Mouse (Mus musculus): ENCODE measurements at regions not wholly inside any gene's neighbourhood (a gene's known extent, or its start where the extent isn't known, plus 50 kb on each side); places are given as distances from the start of the nearest gene placed in this dataset.

DNA sequence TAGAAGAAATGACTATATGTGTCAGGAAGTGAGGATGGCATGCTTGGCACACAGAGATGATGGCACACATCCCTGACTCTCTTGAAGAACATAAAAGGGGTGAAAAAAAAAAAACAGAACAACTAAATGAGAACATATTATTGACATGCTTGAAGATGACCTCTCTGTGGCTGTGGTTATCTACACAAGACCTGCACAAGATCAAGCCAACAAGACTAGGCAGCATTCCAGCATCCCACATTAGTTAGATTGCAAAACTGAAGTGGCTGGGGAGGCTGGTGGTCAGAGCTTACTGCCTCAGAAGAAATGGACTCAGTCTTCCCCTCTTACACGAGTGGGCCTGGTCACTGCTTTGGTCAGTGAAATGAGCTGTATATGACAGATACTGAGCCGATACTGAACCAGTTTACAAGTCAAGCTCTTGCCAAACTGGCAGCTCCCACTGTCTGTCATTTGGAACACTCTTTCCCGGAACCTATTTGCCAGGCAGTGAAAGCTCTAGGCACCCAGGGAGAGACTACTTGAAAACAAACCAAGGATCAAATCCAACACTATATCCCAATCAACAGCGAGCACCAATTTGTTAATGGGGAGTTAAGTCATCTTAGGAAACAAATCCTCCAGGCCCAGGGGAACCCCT, 335.6 kb upstream of the Noct start:
- no peak for DNase-seq

DNA sequence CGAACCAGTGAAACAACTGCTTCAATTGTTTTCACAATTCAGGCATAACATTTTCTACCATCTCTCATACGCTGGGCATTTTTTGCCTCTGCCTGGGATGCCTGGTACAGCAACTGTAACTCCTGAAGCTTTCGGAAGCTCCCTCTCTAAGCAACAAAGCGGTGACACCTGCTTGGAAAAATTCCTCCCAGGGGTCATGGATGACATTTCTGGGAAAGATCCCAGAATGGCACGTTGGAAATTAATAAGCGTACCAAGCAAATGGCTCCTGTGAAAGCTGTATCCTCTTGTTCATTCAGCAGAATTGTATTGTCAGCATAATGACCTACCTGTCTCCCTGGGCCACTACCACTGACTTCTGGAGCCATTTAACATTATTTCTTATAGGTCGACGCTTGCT, 333.7 kb upstream of the Noct start:
- no peak for DNase-seq

DNA sequence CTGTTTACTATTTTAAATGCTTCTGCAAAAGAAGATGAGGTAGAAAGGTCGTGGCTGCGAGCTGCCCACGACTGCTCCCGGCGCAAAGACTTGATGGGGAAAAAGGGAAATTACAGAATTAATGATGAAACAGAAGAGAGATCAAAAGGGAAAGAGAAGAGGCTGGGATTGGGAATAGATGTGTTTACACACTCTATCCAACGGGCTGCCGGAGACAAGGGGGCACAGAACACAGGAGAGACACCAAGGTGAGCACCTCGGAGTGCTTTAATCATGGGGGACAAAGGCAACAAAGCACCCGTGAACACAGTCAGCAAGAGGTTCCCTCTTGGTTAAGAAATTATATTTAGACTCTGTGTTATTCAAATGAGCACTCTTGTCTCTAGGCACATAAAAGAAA, 326.1 kb upstream of the Noct start:
- no peak for DNase-seq

DNA sequence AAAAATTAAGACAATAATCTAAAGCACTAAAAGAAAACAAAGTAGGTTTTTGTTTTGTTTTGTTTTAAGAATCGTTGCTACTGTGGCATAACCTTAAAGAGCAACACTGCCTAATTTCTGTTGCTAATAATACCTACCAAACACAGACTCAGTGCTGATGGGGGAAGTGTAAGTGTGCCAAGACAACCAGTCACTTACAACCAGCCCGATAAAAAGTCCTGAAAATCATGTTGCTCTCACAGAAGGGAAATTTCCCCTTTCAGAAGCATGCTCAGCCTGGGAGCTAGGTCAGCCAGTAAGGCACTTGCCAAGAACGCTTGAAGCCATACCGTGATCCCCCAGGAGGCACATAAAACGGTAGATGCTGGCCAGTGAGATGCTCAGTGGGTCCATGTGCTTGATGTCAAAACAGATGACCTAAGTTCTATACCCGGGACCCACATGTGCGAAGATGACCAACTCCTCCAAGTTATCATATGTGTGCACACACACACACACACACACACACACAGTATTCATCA, 324.4 kb upstream of the Noct start:
- DNase-seq = no peak

DNA sequence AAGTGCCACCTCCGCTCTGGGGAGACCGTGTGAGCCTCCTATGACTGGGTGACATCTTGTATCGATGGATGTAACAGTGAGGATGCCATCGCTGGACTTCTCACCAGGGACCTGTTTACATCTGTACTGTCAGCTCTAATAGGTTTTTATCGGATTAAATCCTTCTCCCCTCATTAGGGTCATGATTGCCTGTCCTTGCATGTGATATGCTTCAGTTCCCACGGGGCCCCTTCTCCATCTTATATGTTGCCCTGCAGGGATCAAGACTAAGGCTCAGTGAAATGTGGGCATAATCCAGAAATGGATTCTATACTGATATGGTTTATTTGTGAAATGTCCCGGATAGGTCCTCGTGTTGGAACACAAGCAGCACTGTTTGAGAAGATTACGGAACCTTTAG, 323.7 kb upstream of the Noct start:
- DNase-seq = no peak

DNA sequence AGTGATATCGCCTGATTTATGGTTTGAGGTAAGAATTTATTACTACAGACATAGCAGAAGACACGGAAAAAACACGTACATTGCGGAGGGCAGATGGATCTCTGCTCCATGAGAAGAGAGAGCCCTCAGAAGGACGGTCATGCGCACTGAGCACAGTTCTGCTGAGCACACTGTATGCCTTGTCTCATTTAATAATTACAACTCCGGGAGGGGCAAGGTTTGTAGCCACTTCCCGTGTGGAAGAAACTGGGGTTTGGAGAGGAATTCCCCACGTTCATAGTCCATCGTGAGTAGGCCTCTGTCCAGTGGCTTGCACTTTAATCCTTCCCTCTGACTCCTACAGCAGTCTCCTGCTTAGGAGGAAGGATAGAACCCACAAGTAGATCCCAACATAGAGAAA, 322.9 kb upstream of the Noct start:
- DNase-seq = no peak

DNA sequence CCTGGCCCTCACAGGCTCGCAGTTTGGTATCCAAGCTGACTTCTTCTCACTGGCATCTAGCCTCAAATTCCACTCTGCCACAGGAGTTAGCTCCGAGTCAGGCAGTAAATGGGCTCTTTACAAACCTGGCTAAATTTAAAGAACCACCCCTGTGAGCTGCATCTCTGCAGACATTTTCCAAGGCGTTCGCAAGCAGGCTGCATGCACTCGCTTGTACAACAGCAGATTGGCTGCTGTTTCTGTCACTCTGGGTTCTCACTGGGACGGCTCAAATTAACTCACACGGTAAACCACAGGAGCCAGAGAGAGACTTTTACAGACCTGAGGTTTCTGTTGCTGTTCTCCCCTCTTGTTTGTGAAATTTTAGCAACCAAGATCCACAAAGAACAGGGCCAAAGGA, 321.3 kb upstream of the Noct start:
- no peak for DNase-seq

DNA sequence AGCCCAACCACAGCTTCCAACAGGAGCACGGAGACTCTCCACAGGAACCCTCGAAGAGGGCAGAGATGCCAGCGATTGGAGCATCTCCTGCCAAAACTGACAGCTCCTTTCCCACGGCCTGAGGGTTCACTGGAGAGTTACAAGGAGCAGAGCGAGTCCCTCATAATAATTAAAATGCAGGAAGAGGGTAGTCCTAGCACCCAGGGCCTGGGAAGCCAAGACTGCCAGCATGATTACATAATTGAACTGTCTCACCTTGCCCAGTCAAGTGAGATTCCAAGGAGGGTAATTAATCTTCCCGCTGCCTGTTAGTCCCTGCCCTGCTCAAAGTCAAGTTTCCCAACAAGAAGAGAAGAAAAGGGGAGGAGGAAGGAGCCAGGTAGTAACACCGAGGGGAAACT, 319.5 kb upstream of the Noct start:
- DNase-seq = peak; percentile 2

DNA sequence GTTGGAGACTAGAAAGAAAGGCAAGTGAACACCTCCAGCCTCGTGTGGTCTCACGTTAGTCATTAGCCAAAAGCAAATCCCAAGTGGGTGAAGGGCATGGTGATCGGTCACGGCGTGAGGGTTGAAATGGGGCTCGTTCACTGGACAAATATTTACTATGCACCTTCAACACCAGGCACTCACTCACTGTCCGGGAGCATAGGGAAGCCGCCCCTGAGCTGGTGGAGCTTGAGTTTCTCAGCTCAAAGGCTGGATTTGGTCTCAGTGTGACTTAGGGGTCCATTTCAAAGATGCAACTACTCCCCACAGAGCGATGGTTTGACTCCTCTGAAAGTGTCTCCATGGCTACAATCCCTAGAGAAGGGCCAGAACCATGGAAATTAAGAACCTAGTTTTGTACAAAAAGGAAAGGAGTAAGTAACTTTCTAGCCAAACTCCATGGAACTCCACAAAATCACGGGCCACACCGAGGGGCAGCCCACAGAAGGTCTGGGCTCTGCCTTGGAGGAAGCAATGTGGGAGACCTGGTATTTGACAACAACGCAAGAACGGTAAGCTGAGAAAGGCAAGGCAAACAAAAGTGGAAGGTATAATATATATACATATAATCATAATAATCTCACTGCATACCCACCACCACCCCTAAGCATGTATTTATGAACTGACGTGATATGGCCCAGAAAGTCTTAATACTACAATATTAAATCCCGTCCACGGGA, 318.8 kb upstream of the Noct start:
- peak; percentile 9 for DNase-seq

DNA sequence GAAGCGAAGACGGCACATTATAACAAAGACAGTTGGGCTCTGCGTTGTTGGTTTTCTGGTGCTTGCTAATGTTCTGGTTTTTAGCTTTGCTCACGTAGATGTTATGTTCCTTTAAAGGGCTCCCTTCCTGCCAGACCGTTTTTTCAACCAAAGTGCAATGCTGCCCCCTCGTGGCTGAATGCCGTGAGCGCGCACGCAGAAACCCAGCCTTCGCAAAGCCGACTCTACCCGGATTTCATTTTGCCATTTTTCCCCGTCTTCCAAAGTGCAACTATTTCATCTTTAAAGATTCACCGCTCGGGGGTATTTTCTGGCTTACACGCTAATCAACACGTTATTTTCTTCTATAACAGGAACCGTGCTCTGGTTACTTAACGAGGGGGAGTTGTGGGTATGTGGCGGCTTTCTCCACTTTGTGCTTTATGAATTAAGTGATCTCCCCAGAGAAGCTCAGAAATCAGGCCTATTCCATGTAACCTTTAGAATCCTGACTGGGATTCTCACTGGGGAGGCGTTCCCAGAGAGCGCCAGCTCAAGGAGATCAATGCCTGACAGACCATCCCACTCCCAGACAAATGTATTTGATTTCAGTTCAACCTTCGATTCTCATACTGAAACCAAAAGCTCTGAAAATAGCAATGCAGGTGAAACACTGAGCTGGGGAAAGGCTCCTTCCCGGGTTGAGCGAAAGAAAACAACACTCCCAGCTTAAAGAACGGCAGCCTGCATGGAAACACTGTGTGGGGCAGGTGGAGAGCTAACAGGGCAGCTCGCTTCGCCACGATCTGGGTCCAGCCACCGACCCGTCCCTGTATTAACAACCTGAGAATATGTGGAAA, 318.0 kb upstream of the Noct start:
- DNase-seq = peak; percentile 90

DNA sequence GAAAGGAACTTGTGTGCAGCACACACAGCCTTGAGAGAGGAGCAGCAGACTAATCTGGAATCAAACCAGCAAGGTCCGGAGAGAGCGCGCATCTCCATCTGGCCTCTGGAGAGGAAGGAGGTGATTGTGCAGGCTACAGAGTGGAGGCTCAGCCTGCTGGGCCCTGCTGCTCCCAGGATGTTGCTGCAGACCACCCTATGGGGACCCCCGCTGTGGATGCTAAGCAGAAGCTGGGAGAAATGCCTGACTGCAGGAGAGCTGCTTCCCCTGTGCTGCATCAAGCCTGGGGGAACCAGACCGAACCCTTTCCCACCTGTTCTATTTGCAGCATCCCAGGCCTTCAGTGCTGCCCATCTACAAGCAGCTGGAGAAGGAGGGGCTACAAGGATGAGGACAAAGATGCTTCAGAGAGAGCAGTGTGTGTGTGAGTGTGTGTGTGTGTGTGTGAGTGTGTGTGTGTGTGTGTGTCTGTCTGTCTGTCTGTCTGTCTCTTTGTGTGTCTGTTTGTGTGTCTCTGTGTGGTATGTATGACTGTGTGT, 311.2 kb upstream of the Noct start:
- no peak for DNase-seq

DNA sequence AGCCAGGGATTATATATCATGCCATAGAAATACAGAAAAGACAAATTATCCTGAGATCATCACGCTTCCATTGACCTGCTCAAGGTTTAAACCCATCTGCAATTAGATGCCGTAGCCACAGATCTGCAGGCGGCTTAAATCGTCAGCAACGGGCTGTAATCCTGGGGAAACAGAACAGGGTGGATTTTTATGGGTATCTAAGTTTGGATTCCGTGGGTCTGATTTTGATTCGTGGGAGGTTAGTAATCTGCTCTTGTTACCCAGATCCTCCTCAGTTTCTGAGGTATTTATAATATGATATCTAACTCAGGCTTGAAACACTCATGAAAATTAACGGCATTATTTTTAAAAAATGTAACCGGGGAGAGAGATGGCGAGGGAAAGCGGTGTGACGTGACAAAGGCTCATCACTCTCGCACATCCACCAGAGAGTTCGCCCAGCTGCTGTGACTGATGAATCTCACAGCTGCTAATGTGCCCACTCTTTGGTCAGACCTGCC, 309.3 kb upstream of the Noct start:
- DNase-seq = no peak

DNA sequence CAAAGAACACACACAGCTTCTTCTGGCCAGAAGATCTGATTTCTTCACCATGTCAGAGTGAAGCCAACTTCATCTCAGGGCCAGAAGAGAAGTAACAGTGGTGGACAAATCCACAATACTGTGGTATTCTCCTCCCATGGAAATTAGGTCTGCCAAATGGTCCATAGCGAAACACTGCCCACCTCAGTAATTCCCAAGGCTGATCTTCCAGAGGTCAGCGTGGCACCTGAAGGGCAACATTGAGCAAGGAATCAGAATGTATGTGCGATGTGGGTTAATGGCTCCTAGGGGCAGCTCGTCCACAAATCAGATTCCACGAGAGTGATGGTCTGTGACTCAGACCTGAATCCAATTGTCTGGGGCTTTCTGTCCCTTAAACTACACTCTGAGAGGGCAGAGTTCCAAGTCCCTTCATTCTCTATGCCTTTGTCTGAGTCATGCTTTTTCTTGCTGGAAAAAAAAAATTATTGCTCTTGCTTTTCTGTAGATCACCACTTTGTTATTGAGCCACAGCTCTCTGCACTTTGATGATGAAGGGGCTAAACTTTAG, 307.9 kb upstream of the Noct start:
- DNase-seq = no peak

DNA sequence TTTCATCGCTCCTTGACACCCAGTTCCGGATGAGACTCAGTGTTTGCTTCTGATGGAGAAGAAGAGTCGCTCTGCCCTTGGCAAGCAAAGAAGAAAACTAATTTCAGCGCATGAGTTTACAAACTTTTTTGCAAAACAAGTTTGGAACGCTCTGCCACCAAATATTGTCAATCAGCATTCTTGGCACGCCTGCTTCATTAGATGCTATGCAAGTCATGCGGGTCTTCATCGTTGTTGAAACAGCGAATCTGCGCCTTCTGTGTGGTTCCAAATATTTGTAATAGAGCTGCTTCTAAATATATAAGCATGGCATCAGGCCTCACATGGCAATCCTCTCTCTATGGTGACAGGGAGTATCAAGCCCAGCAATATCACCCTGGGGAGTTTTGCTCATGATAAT, 301.9 kb upstream of the Noct start:
- DNase-seq = no peak

DNA sequence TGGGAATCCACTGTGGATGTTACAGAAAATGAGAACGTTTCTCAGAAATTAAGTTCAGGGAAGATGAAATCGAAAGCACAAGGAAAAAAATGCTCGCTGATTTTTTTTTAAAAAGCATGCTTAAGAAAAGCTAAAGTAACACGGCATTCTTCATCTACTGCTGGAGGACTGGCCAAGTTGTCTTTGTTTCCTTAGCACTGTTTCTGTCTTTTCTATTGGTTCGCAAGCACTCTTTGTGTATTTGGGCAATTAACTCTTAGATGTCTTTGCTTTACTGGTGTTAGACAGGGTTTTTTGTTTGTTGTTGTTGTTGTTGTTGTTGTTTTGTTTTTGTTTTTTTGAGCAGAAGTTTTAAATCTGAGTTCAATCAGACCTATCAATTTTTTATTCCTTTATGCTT, 301.4 kb upstream of the Noct start:
- no peak for DNase-seq

DNA sequence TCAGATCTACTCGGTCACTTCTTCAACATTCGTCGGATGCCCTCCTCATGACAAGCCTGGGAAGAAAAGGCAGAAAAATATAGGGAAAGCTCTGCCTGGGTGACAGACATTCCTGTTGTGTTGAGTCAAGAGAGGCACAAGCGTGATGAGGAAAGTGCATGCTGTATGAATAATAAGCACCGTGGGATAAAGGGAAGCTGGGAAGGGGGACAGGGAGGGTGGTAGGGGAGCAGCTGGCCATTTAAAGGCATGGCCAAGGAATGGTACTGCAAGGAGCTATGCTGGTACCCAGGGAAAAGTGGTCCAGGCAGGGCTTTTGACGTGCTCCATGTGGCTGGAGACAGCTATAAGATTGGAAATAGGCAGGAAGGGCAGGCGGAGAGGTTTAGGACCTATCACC, 300.9 kb upstream of the Noct start:
- no peak for DNase-seq

DNA sequence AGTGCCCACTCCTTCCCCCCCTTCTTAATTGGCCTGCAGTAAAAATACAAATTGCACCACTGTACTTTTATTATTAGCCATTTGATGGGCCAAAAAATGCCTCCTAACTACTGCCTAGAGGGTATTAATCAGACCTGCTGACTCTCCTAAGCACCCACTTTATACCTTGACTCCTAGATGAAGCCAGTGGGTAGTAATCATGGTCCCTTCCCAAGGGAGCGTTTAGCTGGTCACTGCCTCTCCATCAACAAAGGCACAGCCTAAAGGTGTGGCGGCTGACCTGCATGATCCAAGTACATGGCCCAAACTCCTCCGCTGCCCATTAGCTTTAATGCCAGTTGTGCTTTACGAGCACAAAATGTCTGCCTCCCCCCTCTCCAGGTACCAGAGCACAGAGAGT, 296.9 kb upstream of the Noct start:
- DNase-seq = no peak

DNA sequence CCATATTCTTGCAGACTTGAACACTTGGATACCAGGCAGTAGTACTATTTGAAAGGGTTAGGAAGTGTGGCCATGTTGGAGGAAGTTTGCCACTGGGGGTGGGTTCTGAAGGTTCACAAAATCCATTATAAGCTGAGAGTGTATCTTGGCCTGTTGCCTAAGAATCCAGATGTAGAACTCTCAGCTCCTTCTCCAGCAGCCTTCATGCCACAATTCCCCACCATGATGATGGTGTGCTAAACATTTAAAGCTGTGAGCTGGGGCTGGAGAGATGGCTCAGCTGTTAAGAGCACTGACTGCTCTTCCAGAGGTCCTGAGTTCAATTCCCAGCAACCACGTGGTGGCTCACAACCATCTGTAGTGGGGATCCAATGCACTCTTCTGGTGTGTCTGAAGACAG, 295.2 kb upstream of the Noct start:
- DNase-seq = no peak

DNA sequence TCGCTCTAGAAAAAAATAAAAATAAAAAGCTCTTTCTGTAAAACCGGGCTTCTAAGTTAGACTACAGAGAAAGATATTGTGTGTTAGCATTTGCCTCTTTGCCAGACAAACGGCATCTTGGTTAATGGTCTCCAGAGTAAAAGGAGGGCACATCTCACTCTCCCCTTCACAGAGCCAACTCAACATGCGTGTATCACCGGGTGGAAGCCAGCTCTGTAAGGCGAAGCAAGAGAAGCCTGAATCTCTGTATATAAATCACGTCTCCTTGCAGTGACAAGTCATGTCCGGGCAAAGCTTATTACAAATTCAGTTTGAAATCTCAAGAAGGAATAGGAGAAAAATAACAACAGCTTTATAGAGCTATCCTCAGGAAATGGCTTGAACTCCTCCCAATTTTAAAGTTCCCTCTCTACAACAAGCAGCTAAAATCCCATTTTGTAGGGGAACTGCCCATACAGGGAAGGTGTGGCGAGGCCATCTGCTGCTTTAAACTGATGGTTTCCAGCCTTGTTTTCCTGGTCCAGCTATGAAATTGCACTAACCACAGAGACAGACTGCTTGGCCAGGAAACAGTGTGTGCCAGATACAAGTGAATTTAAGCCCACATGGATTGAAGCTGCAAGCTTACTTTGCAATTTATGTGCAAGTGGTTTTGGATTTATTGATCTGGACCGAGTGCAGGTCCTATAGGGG, 291.7 kb upstream of the Noct start:
- no peak for DNase-seq

DNA sequence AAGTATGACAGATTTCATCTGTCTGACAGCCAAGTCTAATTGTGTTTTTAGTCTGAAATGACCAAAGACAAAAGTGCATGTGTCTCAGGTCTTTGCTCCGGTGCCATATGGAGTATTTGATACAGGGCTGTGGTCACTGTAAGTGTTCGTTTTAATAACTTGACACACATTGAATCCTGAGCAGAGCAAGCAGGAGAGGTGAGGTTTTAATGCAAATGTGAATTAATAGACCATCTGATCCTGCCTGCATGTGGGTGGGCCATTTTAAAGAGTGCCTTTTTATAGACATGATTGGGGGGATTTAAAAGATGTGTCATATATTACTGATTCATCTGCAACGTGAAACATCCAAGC, 291.2 kb upstream of the Noct start:
- DNase-seq = no peak

DNA sequence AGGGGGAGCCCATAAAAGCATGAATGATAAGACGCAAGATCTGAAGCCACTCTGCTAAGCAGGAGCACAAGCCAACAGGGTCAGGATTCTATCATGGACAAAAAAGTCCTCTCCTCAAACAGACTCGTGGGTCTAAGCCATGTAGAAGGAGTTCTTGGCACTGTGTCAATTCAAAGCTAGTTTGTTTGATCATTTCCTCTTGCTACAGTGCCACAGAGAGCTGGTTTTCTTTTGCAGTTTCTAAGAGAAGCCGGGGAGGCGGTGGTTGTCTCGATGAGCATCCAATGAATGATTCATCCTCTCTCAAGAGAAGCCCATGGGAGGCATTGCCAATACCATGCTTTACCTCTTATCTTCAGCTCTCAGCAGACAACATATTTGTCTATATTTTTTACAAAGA, 284.6 kb upstream of the Noct start:
- DNase-seq = peak; percentile 44

DNA sequence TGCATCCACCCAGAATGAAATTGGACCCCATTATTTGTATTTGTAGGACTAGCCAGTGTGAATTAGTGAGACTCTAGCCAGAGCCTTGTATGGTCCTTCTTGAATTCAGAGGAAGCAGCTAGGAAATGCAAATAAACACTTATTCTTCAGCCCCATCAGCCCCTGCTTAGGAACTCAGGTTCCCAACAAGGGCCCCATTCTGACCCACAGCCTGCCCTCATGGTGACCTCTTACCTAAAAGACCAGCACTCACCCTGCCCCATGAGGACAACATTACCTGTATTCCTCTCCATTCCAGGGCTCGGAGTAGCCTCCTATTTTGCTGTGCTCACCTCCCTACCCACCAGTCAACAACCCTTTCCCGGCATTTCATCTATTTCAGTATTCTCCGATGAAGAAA, 283.6 kb upstream of the Noct start:
- DNase-seq = no peak

DNA sequence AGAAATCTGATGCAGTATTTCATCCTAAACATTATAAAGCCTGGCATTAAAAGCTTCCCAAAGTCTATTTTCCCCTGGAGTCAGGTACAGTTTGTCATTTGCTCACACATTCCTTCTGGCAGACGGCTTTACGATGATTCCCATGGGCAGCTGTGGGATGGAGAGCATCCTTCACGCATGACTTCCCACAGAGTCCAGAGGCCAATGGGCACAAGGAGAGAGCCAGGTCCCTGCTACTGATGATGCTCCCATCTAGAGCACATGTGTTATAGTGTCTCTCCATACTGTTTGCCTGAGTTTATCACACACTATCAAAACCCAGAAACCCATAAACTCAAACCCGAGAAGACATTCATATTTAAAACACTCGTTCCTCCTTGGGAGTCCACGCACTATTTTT, 270.8 kb upstream of the Noct start:
- DNase-seq = no peak

All from lung, postnatal 36 days (tissue).